Mouse (Mus musculus) ES-Bruce4 (cell line): ENCODE measurements around the gene Tspyl1.

ENCODE experiments used
- CTCF ChIP-seq: IDR thresholded peaks from one replicate; pipeline ENCODE4 v1.8.1; 2011; ENCODE audit warnings: low read depth, low read length
- POLR2A ChIP-seq: IDR thresholded peaks from one replicate; pipeline ENCODE4 v1.8.1; 2011; ENCODE audit warnings: low read length; ENCODE audit not compliant: insufficient read depth

GRCm38 (mm10) chr10:34267312-34268070 is 14.5 kb upstream of the Tspyl1 start:
- no peak for TF ChIP-seq CTCF
- TF ChIP-seq POLR2A: no peak
